Mouse (Mus musculus): ENCODE data around the gene Abracl. TPM values are rescaled to one million over a fixed set of nuclear protein-coding genes. Genes with fewer than 3 reads are reported as not detected.

The Abracl gene
- polyA plus RNA-seq, 1 experiment from 2014 or later, result 160 TPM

DNA sequence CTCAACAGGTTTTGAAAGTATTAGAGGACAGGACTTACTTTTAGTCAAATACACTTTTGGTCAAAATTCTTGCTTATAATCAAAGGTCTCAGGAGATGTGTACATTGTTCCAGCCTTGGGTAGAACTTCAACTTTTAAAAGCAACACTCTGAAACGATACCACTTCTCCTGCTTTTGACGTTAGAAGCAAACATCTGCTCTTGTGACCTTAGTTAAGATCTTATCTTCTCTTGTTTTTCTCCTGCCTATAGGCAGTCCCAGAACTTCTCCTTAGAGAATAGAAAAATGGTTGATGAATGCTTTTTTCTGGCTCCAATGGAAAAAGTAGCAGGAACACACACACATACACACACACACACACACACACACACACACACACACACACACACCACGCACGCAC is 57.0 kb downstream of the Abracl start:
- no peak overlapping the region for H3K4me2 ChIP-seq
- H3K36me3 ChIP-seq, result no peaks in the 10 kb centered on the region
- H3K4me3 ChIP-seq, result no peak overlapping the region
- no peak overlapping the region for H3K27ac ChIP-seq
- H3K9ac ChIP-seq, result no peak overlapping the region
- H3K27me3 ChIP-seq, result no peaks in the 10 kb centered on the region
- H3K4me1 ChIP-seq, result no peaks in the 10 kb centered on the region
- WGBS, result 58% methylated on average over 4 of the region's 4 CpGs
- H3K9me3 ChIP-seq, result no peaks in the 10 kb centered on the region
- ATAC-seq (ENCODE audit: insufficient number of reproducible peaks, insufficient read depth, low FRiP score, low TSS enrichment, low read depth), result no peak

Other genes starting within 250 kb of the Abracl start
- gene Txlnb, start 227.1 kb downstream of the Abracl start, polyA plus RNA-seq (2015; fragmentation: Nextera tagmentation; extraction: Ambion mirVana), result 0.89 and 1.2 TPM in 2 replicates
- 4.4 and 6.2 TPM in 2 replicates for gene Heca, start 75.2 kb downstream of the Abracl start, polyA plus RNA-seq (2015; fragmentation: Nextera tagmentation; extraction: Ambion mirVana)
- 15.7 and 17.2 TPM in 2 replicates for gene Reps1, start 32.6 kb upstream of the Abracl start, polyA plus RNA-seq (2015; fragmentation: Nextera tagmentation; extraction: Ambion mirVana)
- gene Ect2l, start 187.6 kb upstream of the Abracl start, polyA plus RNA-seq (2015; fragmentation: Nextera tagmentation; extraction: Ambion mirVana), result 0.34 and 0.98 TPM in 2 replicates
- 10.3 and 10.7 TPM in 2 replicates for gene Ccdc28a, start 211.7 kb upstream of the Abracl start, polyA plus RNA-seq (2015; fragmentation: Nextera tagmentation; extraction: Ambion mirVana)